Mouse (Mus musculus) MEL (cell line): ENCODE results near the gene Tmem145. TPM values are rescaled to one million over a fixed set of nuclear protein-coding genes. Genes with fewer than 3 reads are reported as not detected.

Experiments
- DNase-seq: peaks from one replicate; pipeline ENCODE4 v3.0.0; 2011; ENCODE audit warnings: low read depth, low spot score
- H3K27ac ChIP-seq: 2 replicates; pipeline ENCODE4 v1.5.1; 2012; ENCODE audit warnings: low read depth, mild to moderate bottlenecking, control low read depth, low read length, moderate library complexity; ENCODE audit not compliant: control insufficient read depth
- H3K27me3 ChIP-seq, 2 experiments: fragments of 150-350 bp in 1 of 2; sonication (generic) in 1 of 2; 2 replicates each; pipeline ENCODE4 v1.6.1; 2012; ENCODE audit warnings: low read length in 2 of 2, mild to moderate bottlenecking in 2 of 2, improper control_type of control experiment in 1 of 2, moderate library complexity in 1 of 2; ENCODE audit not compliant: insufficient read depth in 2 of 2, control insufficient read depth in 1 of 2
- H3K36me3 ChIP-seq, 2 experiments: 2 replicates each; pipeline ENCODE4 v1.6.1; 2012 to 2014; ENCODE audit warnings: low read length in 2 of 2, improper control_type of control experiment in 1 of 2, inconsistent platforms in 1 of 2, mild to moderate bottlenecking in 1 of 2; ENCODE audit not compliant: insufficient read depth in 2 of 2, control insufficient read depth in 1 of 2
- H3K4me1 ChIP-seq, 2 experiments: fragments of 150-350 bp in 1 of 2; sonication (generic) in 1 of 2; 2 replicates each; pipeline ENCODE4 v1.6.1; 2012; ENCODE audit warnings: low read length in 2 of 2, improper control_type of control experiment in 1 of 2, mild to moderate bottlenecking in 1 of 2; ENCODE audit not compliant: insufficient read depth in 2 of 2, control insufficient read depth in 1 of 2
- H3K4me3 ChIP-seq, 2 experiments: fragments of 150-350 bp in 1 of 2; sonication (generic) in 1 of 2; 2 replicates each; pipeline ENCODE4 v1.5.1; 2012; ENCODE audit warnings: low read depth in 2 of 2, low read length in 2 of 2, mild to moderate bottlenecking in 2 of 2, moderate library complexity in 2 of 2, control low read depth in 1 of 2, improper control_type of control experiment in 1 of 2; ENCODE audit not compliant: control insufficient read depth in 1 of 2, insufficient read depth in 1 of 2
- H3K79me2 ChIP-seq: 2 replicates; pipeline ENCODE4 v1.6.1; 2012; ENCODE audit warnings: mild to moderate bottlenecking, low read length, moderate library complexity; ENCODE audit not compliant: control insufficient read depth, poor library complexity, insufficient read depth
- H3K9ac ChIP-seq: 2 replicates; pipeline ENCODE4 v1.6.1; 2012; ENCODE audit warnings: low read depth, mild to moderate bottlenecking, control low read depth, low read length, moderate library complexity; ENCODE audit not compliant: control insufficient read depth, poor library complexity, severe bottlenecking
- H3K9me3 ChIP-seq: fragments of 150-350 bp; sonication (generic); replicated peaks from 2 replicates; pipeline ENCODE4 v1.6.1; 2012; ENCODE audit warnings: mild to moderate bottlenecking, low read length, improper control_type of control experiment, moderate library complexity; ENCODE audit not compliant: insufficient read depth
- BHLHE40 ChIP-seq: IDR thresholded peaks from 2 replicates; pipeline ENCODE4 v1.6.1; 2012; ENCODE audit warnings: low read depth, mild to moderate bottlenecking, inconsistent platforms, low read length, improper control_type of control experiment, borderline replicate concordance
- CHD1 ChIP-seq: IDR thresholded peaks from 2 replicates; pipeline ENCODE4 v1.6.1; 2012; ENCODE audit warnings: low read depth, mild to moderate bottlenecking, inconsistent platforms, low read length, improper control_type of control experiment
- CHD2 ChIP-seq: IDR thresholded peaks from 2 replicates; pipeline ENCODE4 v1.6.1; 2011; ENCODE audit warnings: low read length, improper control_type of control experiment
- CTCF ChIP-seq, 3 experiments: IDR thresholded peaks in 2 of 3; conservative IDR thresholded peaks in 1 of 3; 2 replicates each; pipeline ENCODE4 v1.5.1; 2011 to 2012; ENCODE audit warnings: low read length in 3 of 3, low read depth in 2 of 3, mild to moderate bottlenecking in 2 of 3, improper control_type of control experiment in 1 of 3, inconsistent platforms in 1 of 3, mixed read lengths in 1 of 3, moderate library complexity in 1 of 3; ENCODE audit not compliant: control insufficient read depth in 1 of 3, insufficient read depth in 1 of 3, poor library complexity in 1 of 3, severe bottlenecking in 1 of 3
- ELF1 ChIP-seq: IDR thresholded peaks from 2 replicates; pipeline ENCODE4 v1.6.1; 2014; ENCODE audit warnings: low read depth, mild to moderate bottlenecking, inconsistent platforms, low read length, improper control_type of control experiment, moderate library complexity
- EP300 ChIP-seq, 2 experiments: IDR thresholded peaks; 2 replicates each; pipeline ENCODE4 v1.6.1; 2011; ENCODE audit warnings: improper control_type of control experiment in 2 of 2, low read length in 2 of 2, low read depth in 1 of 2, mild to moderate bottlenecking in 1 of 2
- ETS1 ChIP-seq: IDR thresholded peaks from 2 replicates; pipeline ENCODE4 v1.6.1; 2012; ENCODE audit warnings: low read depth, mild to moderate bottlenecking, inconsistent platforms, low read length, improper control_type of control experiment, moderate library complexity
- GABPA ChIP-seq: IDR thresholded peaks from 2 replicates; pipeline ENCODE4 v1.6.1; 2012; ENCODE audit warnings: low read depth, mild to moderate bottlenecking, inconsistent platforms, low read length, improper control_type of control experiment, moderate library complexity
- JUND ChIP-seq: IDR thresholded peaks from 2 replicates; pipeline ENCODE4 v1.6.1; 2011; ENCODE audit warnings: low read depth, mild to moderate bottlenecking, improper control_type of control experiment, low read length
- KAT2A ChIP-seq: conservative IDR thresholded peaks from 2 replicates; pipeline ENCODE4 v1.6.1; 2012; ENCODE audit warnings: low read depth, low read length, improper control_type of control experiment, inconsistent platforms
- MAFK ChIP-seq: IDR thresholded peaks from 2 replicates; pipeline ENCODE4 v1.6.1; 2011; ENCODE audit warnings: low read depth, mild to moderate bottlenecking, low read length, improper control_type of control experiment, borderline replicate concordance
- MEF2A ChIP-seq: IDR thresholded peaks from 2 replicates; pipeline ENCODE4 v1.6.1; 2014; ENCODE audit warnings: low read depth, mild to moderate bottlenecking, inconsistent platforms, low read length, improper control_type of control experiment; ENCODE audit not compliant: poor library complexity, insufficient replicate concordance, severe bottlenecking; ENCODE audit errors: extremely low read depth
- MYC ChIP-seq: IDR thresholded peaks from 2 replicates; pipeline ENCODE4 v1.6.1; 2011; ENCODE audit warnings: low read depth, mild to moderate bottlenecking, low read length, improper control_type of control experiment, moderate library complexity
- POLR2A ChIP-seq, 2 experiments: IDR thresholded peaks; 2 replicates each; pipeline ENCODE4 v1.6.1; 2011 to 2012; ENCODE audit warnings: low read length in 2 of 2, mild to moderate bottlenecking in 2 of 2, control low read depth in 1 of 2, improper control_type of control experiment in 1 of 2, low read depth in 1 of 2, moderate library complexity in 1 of 2; ENCODE audit not compliant: control insufficient read depth in 1 of 2, insufficient read depth in 1 of 2, poor library complexity in 1 of 2
- RCOR1 ChIP-seq: IDR thresholded peaks from 2 replicates; pipeline ENCODE4 v1.6.1; 2012; ENCODE audit warnings: low read depth, mild to moderate bottlenecking, inconsistent platforms, low read length, improper control_type of control experiment
- TAL1 ChIP-seq: IDR thresholded peaks from 2 replicates; pipeline ENCODE4 v1.6.1; 2012; ENCODE audit warnings: mild to moderate bottlenecking, inconsistent platforms, low read length, moderate library complexity, mixed read lengths
- USF2 ChIP-seq, 2 experiments: IDR thresholded peaks; 2 replicates each; pipeline ENCODE4 v1.6.1; 2011 to 2012; ENCODE audit warnings: improper control_type of control experiment in 2 of 2, low read length in 2 of 2, borderline replicate concordance in 1 of 2, inconsistent platforms in 1 of 2, low read depth in 1 of 2, mild to moderate bottlenecking in 1 of 2; ENCODE audit not compliant: insufficient read depth in 1 of 2
- ZMIZ1 ChIP-seq: IDR thresholded peaks from 2 replicates; pipeline ENCODE4 v1.6.1; 2012; ENCODE audit warnings: low read depth, mild to moderate bottlenecking, inconsistent platforms, low read length, improper control_type of control experiment, moderate library complexity
- polyA plus RNA-seq, 2 experiments: library from polyadenylated mRNA; stranded (reverse) in 1 of 2; unstranded in 1 of 2; fragments of >175 nt in 1 of 2; fragments of >200 nt in 1 of 2; gene quantifications; 2 replicates each; pipeline versions ENCODE4 v1.2.1 to v1.2.4; 2012; ENCODE audit warnings: low replicate concordance in 2 of 2, low read depth in 1 of 2; ENCODE audit not compliant: insufficient read length in 2 of 2, insufficient read depth in 1 of 2, missing spikeins in 1 of 2
- total RNA-seq: library from RNA; depleted of rRNA; stranded (reverse); fragments of 300-350 nt; gene quantifications from 2 replicates; pipeline ENCODE4 v1.2.3, GENCODE M21; 2012

Gene Tmem145
- total and polyA plus RNA-seq, 3 experiments = not detected

DNA sequence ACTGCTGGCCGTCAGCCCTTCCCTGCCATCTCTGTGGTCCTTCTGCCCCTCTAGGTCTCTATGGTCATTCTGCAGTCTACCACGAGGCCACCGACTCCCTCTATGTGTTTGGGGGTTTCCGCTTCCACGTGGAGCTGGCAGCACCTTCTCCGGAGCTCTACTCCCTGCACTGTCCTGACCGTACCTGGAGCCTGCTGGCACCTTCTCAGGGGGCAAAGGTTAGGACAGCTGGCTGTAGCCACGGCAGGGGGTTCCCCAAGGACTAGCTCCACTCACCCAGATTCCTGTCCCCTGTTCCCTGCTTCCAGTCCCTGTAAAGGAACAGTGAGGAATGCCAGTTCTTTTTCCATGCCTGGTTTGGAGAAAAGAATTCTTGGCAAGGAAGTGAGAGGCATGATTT is 43.0 kb downstream of the Tmem145 start:
- Histone ChIP-seq H3K27ac (no peak overlapping the region), H3K79me2 (no peaks in the 10 kb centered on the region), H3K9me3 (no peaks in the 10 kb centered on the region), H3K4me1 (no peaks in the 10 kb centered on the region), H3K4me3 (no peak overlapping the region), H3K27me3 (no peaks in the 10 kb centered on the region), H3K36me3 (peaks cover 0 to under 1% of the 10 kb centered on the region in 2 experiments; a peak in 2 of 4 replicates), H3K9ac (no peak overlapping the region)
- no peak for TF ChIP-seq CHD1
- no peak for TF ChIP-seq JUND
- no peak for TF ChIP-seq BHLHE40
- TF ChIP-seq CHD2 = no peak
- TF ChIP-seq CTCF (IDR thresholded peaks at IDR 0.05 in 2 of 3, conservative IDR thresholded peaks at IDR 0.05 in 1 of 3; ENCODE audit: control insufficient read depth in 1 of 3, insufficient read depth in 1 of 3, low read depth in 2 of 3, low read length in 3 of 3, poor library complexity in 1 of 3, severe bottlenecking in 1 of 3) = no peak
- no peak for DNase-seq

GRCm38 (mm10) chr7:25358721-25359206 is 52.9 kb downstream of the Tmem145 start:
- no peak for TF ChIP-seq GABPA
- TF ChIP-seq ETS1 = no peak
- no peak for TF ChIP-seq KAT2A
- TF ChIP-seq MEF2A = no peak
- no peak for TF ChIP-seq ELF1
- TF ChIP-seq USF2 (IDR thresholded peaks at IDR 0.05; ENCODE audit: borderline replicate concordance in 1 of 2, insufficient read depth in 1 of 2, low read depth in 1 of 2, low read length in 2 of 2) = no peak
- no peak for TF ChIP-seq MYC
- TF ChIP-seq POLR2A (IDR thresholded peaks at IDR 0.05; ENCODE audit: control insufficient read depth in 1 of 2, insufficient read depth in 1 of 2, low read depth in 1 of 2, low read length in 2 of 2, poor library complexity in 1 of 2) = no peak
- TF ChIP-seq RCOR1 = no peak
- no peak for TF ChIP-seq ZMIZ1
- no peak for TF ChIP-seq EP300 (IDR thresholded peaks at IDR 0.05; ENCODE audit: low read depth in 1 of 2, low read length in 2 of 2)
- TF ChIP-seq TAL1 = no peak
- TF ChIP-seq CHD1 = no peak
- TF ChIP-seq BHLHE40 = no peak
- no peak for TF ChIP-seq MAFK
- H3K36me3 ChIP-seq = no peaks in the 10 kb centered on the region

More at GRCm38 (mm10) chr7:25358721-25359206, 52.9 kb downstream of the Tmem145 start:
- no peak for DNase-seq
- H3K4me3 ChIP-seq = no peak overlapping the region
- H3K79me2 ChIP-seq = no peaks in the 10 kb centered on the region
- no peak overlapping the region for H3K27ac ChIP-seq
- H3K4me1 ChIP-seq = no peaks in the 10 kb centered on the region
- no peak overlapping the region for H3K9ac ChIP-seq
- H3K27me3 ChIP-seq = no peaks in the 10 kb centered on the region
- H3K9me3 ChIP-seq = no peaks in the 10 kb centered on the region
